Mouse (Mus musculus) olfactory bulb, adult 2 months (tissue): ENCODE measurements around the gene Arap2.

Experiments used
- CTCF ChIP-seq: fragments of 200-500 bp; IDR thresholded peaks from 2 replicates; pipeline ENCODE4 v1.5.1; 2012; ENCODE audit warnings: low read depth, mild to moderate bottlenecking, low read length, moderate library complexity; ENCODE audit not compliant: insufficient read depth
- POLR2A ChIP-seq: fragments of 200-500 bp; IDR thresholded peaks from 2 replicates; pipeline ENCODE4 v1.6.1; 2012; ENCODE audit warnings: mild to moderate bottlenecking, low read depth, low read length, moderate library complexity; ENCODE audit not compliant: insufficient read depth

- TF ChIP-seq CTCF (no peak), POLR2A (no peak)
Measured at GRCm38 (mm10) chr5:62689965-62690364, 76.0 kb downstream of the Arap2 start.
